Mouse (Mus musculus) hindlimb bud, embryonic 11.5 days (tissue): ENCODE data around the gene Zfp319.

ENCODE experiments used
- DNase-seq: peaks from one replicate; pipeline ENCODE4 v3.0.0-alpha.2; 2012; ENCODE audit warnings: low read depth, low spot score; ENCODE audit errors: extremely low spot score

Zfp319 gene

GRCm38 (mm10) chr8:95351461-95351860 is 19.7 kb upstream of the Zfp319 start:
- DNase-seq: peak; percentile 20

GRCm38 (mm10) chr8:95348811-95349630 is 17.3 kb upstream of the Zfp319 start:
- no peak for DNase-seq

GRCm38 (mm10) chr8:95348356-95348755 is 16.6 kb upstream of the Zfp319 start:
- no peak for DNase-seq

GRCm38 (mm10) chr8:95346643-95347545 is 15.1 kb upstream of the Zfp319 start:
- DNase-seq: peak; percentile 44

GRCm38 (mm10) chr8:95344668-95345067 is 12.9 kb upstream of the Zfp319 start:
- DNase-seq: no peak

GRCm38 (mm10) chr8:95341721-95342120 is 10.0 kb upstream of the Zfp319 start:
- no peak for DNase-seq

GRCm38 (mm10) chr8:95336363-95336762 is 4.6 kb upstream of the Zfp319 start:
- DNase-seq: no peak

- DNase-seq: no peak
Observed at GRCm38 (mm10) chr8:95335706-95336105, 4.0 kb upstream of the Zfp319 start.

GRCm38 (mm10) chr8:95332437-95333199 is 868 bp upstream of the Zfp319 start:
- no peak for DNase-seq

- peak; percentile 18 for DNase-seq
Observed at GRCm38 (mm10) chr8:95331156-95331719, 512 bp downstream of the Zfp319 start.

GRCm38 (mm10) chr8:95330367-95330766 is 1.4 kb downstream of the Zfp319 start:
- no peak for DNase-seq

GRCm38 (mm10) chr8:95327866-95328465 is 3.8 kb downstream of the Zfp319 start:
- no peak for DNase-seq

GRCm38 (mm10) chr8:95326822-95327221 is 4.9 kb downstream of the Zfp319 start:
- no peak for DNase-seq

GRCm38 (mm10) chr8:95324646-95325045 is 7.1 kb downstream of the Zfp319 start:
- DNase-seq: no peak

GRCm38 (mm10) chr8:95323201-95323600 is 8.5 kb downstream of the Zfp319 start:
- no peak for DNase-seq

GRCm38 (mm10) chr8:95320224-95321139 is 11.3 kb downstream of the Zfp319 start:
- no peak for DNase-seq

- DNase-seq: no peak
Observed at GRCm38 (mm10) chr8:95315350-95315749, 16.4 kb downstream of the Zfp319 start.

GRCm38 (mm10) chr8:95314707-95315106 is 17.0 kb downstream of the Zfp319 start:
- DNase-seq: no peak

- DNase-seq: no peak
Observed at GRCm38 (mm10) chr8:95313857-95314256, 17.9 kb downstream of the Zfp319 start.
